Mouse (Mus musculus): ENCODE results near the gene Stk4. TPM values are rescaled to one million over a fixed set of nuclear protein-coding genes. Genes with fewer than 3 reads are reported as not detected.

The Stk4 gene
- polyA plus RNA-seq, 1 experiment from 2014 or later = 20.7 TPM

Other genes with a start within 250 kb of the Stk4 start
- gene Ccn5, start 249.5 kb upstream of the Stk4 start, polyA plus RNA-seq (2016; fragmentation: Nextera tagmentation; extraction: Ambion mirVana) = 0.14 and 0.15 TPM in 2 replicates
- gene Kcnk15, start 216.7 kb upstream of the Stk4 start, polyA plus RNA-seq (2016; fragmentation: Nextera tagmentation; extraction: Ambion mirVana) = not detected in 2 replicates
- 0.07 and 0.11 TPM in 2 replicates for gene Rims4, start 151.6 kb upstream of the Stk4 start, polyA plus RNA-seq (2016; fragmentation: Nextera tagmentation; extraction: Ambion mirVana)
- gene Ywhab, start 75.4 kb upstream of the Stk4 start, polyA plus RNA-seq (2016; fragmentation: Nextera tagmentation; extraction: Ambion mirVana) = 154 and 161 TPM in 2 replicates
- 0.17 and 0.31 TPM in 2 replicates for gene Pabpc1l, start 44.9 kb upstream of the Stk4 start, polyA plus RNA-seq (2016; fragmentation: Nextera tagmentation; extraction: Ambion mirVana)
- 32.4 TPM in 2 replicates for gene Tomm34, start 847 bp downstream of the Stk4 start, polyA plus RNA-seq (2016; fragmentation: Nextera tagmentation; extraction: Ambion mirVana)
- not detected in 2 replicates for gene Kcns1, start 100.8 kb downstream of the Stk4 start, polyA plus RNA-seq (2016; fragmentation: Nextera tagmentation; extraction: Ambion mirVana)
- not detected in 2 replicates for gene Wfdc5, start 112.4 kb downstream of the Stk4 start, polyA plus RNA-seq (2016; fragmentation: Nextera tagmentation; extraction: Ambion mirVana)
- not detected in 2 replicates for gene Wfdc12, start 120.3 kb downstream of the Stk4 start, polyA plus RNA-seq (2016; fragmentation: Nextera tagmentation; extraction: Ambion mirVana)
- gene Wfdc15a, start 129.8 kb downstream of the Stk4 start, polyA plus RNA-seq (2016; fragmentation: Nextera tagmentation; extraction: Ambion mirVana) = not detected in 2 replicates
- 0.30 TPM in 1 of 2 replicates, not detected in the other for gene Wfdc15b, start 151.3 kb downstream of the Stk4 start, polyA plus RNA-seq (2016; fragmentation: Nextera tagmentation; extraction: Ambion mirVana)
- not detected in 2 replicates for gene Svs2, start 168.1 kb downstream of the Stk4 start, polyA plus RNA-seq (2016; fragmentation: Nextera tagmentation; extraction: Ambion mirVana)
- not detected in 2 replicates for gene Svs3b, start 186.3 kb downstream of the Stk4 start, polyA plus RNA-seq (2016; fragmentation: Nextera tagmentation; extraction: Ambion mirVana)
- not detected in 2 replicates for gene Svs4, start 208.1 kb downstream of the Stk4 start, polyA plus RNA-seq (2016; fragmentation: Nextera tagmentation; extraction: Ambion mirVana)
- gene Svs3a, start 218.9 kb downstream of the Stk4 start, polyA plus RNA-seq (2016; fragmentation: Nextera tagmentation; extraction: Ambion mirVana) = not detected in 2 replicates
- not detected in 2 replicates for gene Svs6, start 246.4 kb downstream of the Stk4 start, polyA plus RNA-seq (2016; fragmentation: Nextera tagmentation; extraction: Ambion mirVana)